27 mouse cellular contexts compared by ENCODE assay signal in the genomic region with DNA sequence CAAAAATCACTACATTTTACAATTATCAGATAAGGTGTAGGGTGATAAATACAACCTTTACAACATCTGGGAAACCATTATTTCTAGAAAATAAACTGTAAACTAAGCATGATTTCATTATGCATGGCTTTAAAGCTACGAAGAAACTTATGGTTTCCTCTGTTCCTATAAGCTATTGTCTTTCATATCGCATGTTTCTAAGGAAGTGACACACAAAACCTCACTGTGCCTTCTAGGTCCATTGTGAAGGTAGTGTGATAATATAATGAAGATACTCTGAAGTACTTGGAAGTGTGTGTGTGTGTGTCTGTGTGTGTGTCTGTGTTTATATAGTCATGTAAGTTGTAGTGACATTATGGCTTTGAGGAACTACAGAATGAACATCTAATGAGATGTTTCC. TPM values are rescaled to one million over a fixed set of nuclear protein-coding genes. Genes with fewer than 3 reads are reported as not detected.
"Had no signal": no experiment of that assay in that cellular context is flagged by ENCODE, and none has a peak within 500 bp of the region (broad histone marks: within the 10 kb centered on the region; RNA-seq: fewer than 3 reads in every experiment).

No protein-coding gene starts in this region.

- DNase-seq: cerebellum, adult 9-11 months; cerebellum, postnatal 10 days; cerebellum, postnatal 14 days; cerebellum, postnatal 25 days; cerebellum, postnatal 36 days; embryo, embryonic 11 days; forebrain, postnatal 0 days; gastrocnemius, adult 2 months; gastrocnemius, postnatal 10 days; gastrocnemius, postnatal 14 days; gastrocnemius, postnatal 25 days; gastrocnemius, postnatal 36 days; heart, adult 11 months; heart, adult 18-20 months; heart, adult 2 months had no signal

- H3K4me2 ChIP-seq: embryonic facial prominence, embryonic 12.5 days; embryonic facial prominence, embryonic 13.5 days; embryonic facial prominence, embryonic 15.5 days; forebrain, embryonic 12.5 days; forebrain, embryonic 13.5 days; forebrain, embryonic 15.5 days had no signal

- H3K4me3 ChIP-seq: embryonic facial prominence, embryonic 10.5 days; embryonic facial prominence, embryonic 12.5 days; embryonic facial prominence, embryonic 13.5 days; embryonic facial prominence, embryonic 15.5 days; erythroblast, embryonic 14.5 days; forebrain, embryonic 10.5 days; forebrain, embryonic 12.5 days; forebrain, embryonic 13.5 days; forebrain, embryonic 15.5 days; gastrocnemius, adult 2 months; heart, adult 2 months; heart, embryonic 10.5 days had no signal

- ATAC-seq: forebrain, embryonic 13.5 days; forebrain, embryonic 14.5 days; forebrain, embryonic 15.5 days; forebrain, embryonic 16.5 days; forebrain, postnatal 0 days had no signal

- H3K4me1 ChIP-seq: embryonic facial prominence, embryonic 10.5 days; embryonic facial prominence, embryonic 12.5 days; embryonic facial prominence, embryonic 13.5 days; embryonic facial prominence, embryonic 15.5 days; forebrain, embryonic 10.5 days; forebrain, embryonic 12.5 days; forebrain, embryonic 13.5 days; forebrain, embryonic 15.5 days; heart, embryonic 10.5 days had no signal

- H3K27ac ChIP-seq: embryonic facial prominence, embryonic 10.5 days; embryonic facial prominence, embryonic 12.5 days; embryonic facial prominence, embryonic 13.5 days; embryonic facial prominence, embryonic 15.5 days; forebrain, embryonic 10.5 days; forebrain, embryonic 12.5 days; forebrain, embryonic 13.5 days; forebrain, embryonic 15.5 days; gastrocnemius, adult 2 months; heart, adult 2 months; heart, embryonic 10.5 days had no signal

- H3K27me3 ChIP-seq: embryonic facial prominence, embryonic 12.5 days; embryonic facial prominence, embryonic 13.5 days; embryonic facial prominence, embryonic 15.5 days; forebrain, embryonic 12.5 days; forebrain, embryonic 13.5 days; forebrain, embryonic 15.5 days had no signal

- H3K9me3 ChIP-seq: embryonic facial prominence, embryonic 10.5 days; embryonic facial prominence, embryonic 12.5 days; embryonic facial prominence, embryonic 13.5 days; embryonic facial prominence, embryonic 15.5 days; forebrain, embryonic 10.5 days; forebrain, embryonic 12.5 days; forebrain, embryonic 13.5 days; forebrain, embryonic 15.5 days; heart, embryonic 10.5 days had no signal

- H3K36me3 ChIP-seq: embryonic facial prominence, embryonic 10.5 days; embryonic facial prominence, embryonic 12.5 days; embryonic facial prominence, embryonic 13.5 days; embryonic facial prominence, embryonic 15.5 days; forebrain, embryonic 10.5 days; forebrain, embryonic 12.5 days; forebrain, embryonic 15.5 days; heart, embryonic 10.5 days had no signal

- H3K9ac ChIP-seq: embryonic facial prominence, embryonic 12.5 days; embryonic facial prominence, embryonic 13.5 days; embryonic facial prominence, embryonic 15.5 days; forebrain, embryonic 12.5 days; forebrain, embryonic 13.5 days; forebrain, embryonic 15.5 days; forebrain, postnatal 0 days had no signal

RNA-seq across cellular contexts. Expression of a gene that starts 49.8 kb away (rescaled TPM):
- polyA plus RNA-seq: erythroblast, embryonic 14.5 days had no signal
